Mouse (Mus musculus) CD4-positive, CD25-positive, alpha-beta regulatory T cell, adult 4 months (primary cell): Measurements from ENCODE around the gene Dtnbp1. TPM values are rescaled to one million over a fixed set of nuclear protein-coding genes. Genes with fewer than 3 reads are reported as not detected.

Experiments used
- ATAC-seq: one replicate; pipeline ENCODE4 v1.8.0; 2017
- polyA plus RNA-seq, 2 experiments: library from polyadenylated mRNA; unstranded; fragments of 100-300 nt; shearing (Covaris generic); gene quantifications; one replicate each; pipeline ENCODE4 v1.2.1; 2017

Gene Dtnbp1
- polyA plus RNA-seq, 2 experiments from 2014 or later = 5.3 to 8.9 TPM

GRCm38 (mm10) chr13:45001228-45001910 is 578 bp downstream of the Dtnbp1 start:
- peak; percentile 66 for ATAC-seq

GRCm38 (mm10) chr13:45000836-45001227 is 1.1 kb downstream of the Dtnbp1 start:
- peak; percentile 40 for ATAC-seq

- ATAC-seq = no peak
Measured at GRCm38 (mm10) chr13:44999211-44999610, 2.7 kb downstream of the Dtnbp1 start.

GRCm38 (mm10) chr13:44996339-44996738 is 5.6 kb downstream of the Dtnbp1 start:
- ATAC-seq = no peak

GRCm38 (mm10) chr13:44992550-44993205 is 9.3 kb downstream of the Dtnbp1 start:
- ATAC-seq = no peak

GRCm38 (mm10) chr13:44991936-44992335 is 10.0 kb downstream of the Dtnbp1 start:
- no peak for ATAC-seq

GRCm38 (mm10) chr13:44990073-44990682 is 11.8 kb downstream of the Dtnbp1 start:
- ATAC-seq = no peak

GRCm38 (mm10) chr13:44986352-44986751 is 15.6 kb downstream of the Dtnbp1 start:
- ATAC-seq = no peak

- peak; percentile 37 for ATAC-seq
Measured at GRCm38 (mm10) chr13:44985321-44985720, 16.6 kb downstream of the Dtnbp1 start.

GRCm38 (mm10) chr13:44983635-44984401 is 18.1 kb downstream of the Dtnbp1 start:
- peak; percentile 80 for ATAC-seq

- ATAC-seq = no peak
Measured at GRCm38 (mm10) chr13:44982799-44983198, 19.1 kb downstream of the Dtnbp1 start.

- no peak for ATAC-seq
Measured at GRCm38 (mm10) chr13:44979433-44979832, 22.5 kb downstream of the Dtnbp1 start.

- ATAC-seq = peak; percentile 71
Measured at GRCm38 (mm10) chr13:44977483-44978141, 24.3 kb downstream of the Dtnbp1 start.

- ATAC-seq = no peak
Measured at GRCm38 (mm10) chr13:44977059-44977458, 24.9 kb downstream of the Dtnbp1 start.

- ATAC-seq = no peak
Measured at GRCm38 (mm10) chr13:44960542-44961291, 41.2 kb downstream of the Dtnbp1 start.

GRCm38 (mm10) chr13:44957049-44957448 is 44.9 kb downstream of the Dtnbp1 start:
- ATAC-seq = no peak

- no peak for ATAC-seq
Measured at GRCm38 (mm10) chr13:44955781-44956180, 46.2 kb downstream of the Dtnbp1 start.

- ATAC-seq = no peak
Measured at GRCm38 (mm10) chr13:44954232-44954568, 47.7 kb downstream of the Dtnbp1 start.

- no peak for ATAC-seq
Measured at GRCm38 (mm10) chr13:44953546-44954231, 48.3 kb downstream of the Dtnbp1 start.

- ATAC-seq = no peak
Measured at GRCm38 (mm10) chr13:44952393-44953086, 49.4 kb downstream of the Dtnbp1 start.
